Mouse (Mus musculus): ENCODE data around the gene Scrt2. TPM values are rescaled to one million over a fixed set of nuclear protein-coding genes. Genes with fewer than 3 reads are reported as not detected.
"Not testable (repeated sequence)": the region's sequence is repeated elsewhere in the genome, so short reads cannot be mapped to it uniquely, and the experiment has no call there.

The Scrt2 gene
- not detected for total RNA-seq (2022)

- DNase-seq (ENCODE audit: low spot score), result peak; percentile 33
Observed at GRCm38 (mm10) chr2:152080685-152081541, at the start of gene Scrt2. Gene Scrt2, plus strand, starts transcription at chr2:152081529.

DNA sequence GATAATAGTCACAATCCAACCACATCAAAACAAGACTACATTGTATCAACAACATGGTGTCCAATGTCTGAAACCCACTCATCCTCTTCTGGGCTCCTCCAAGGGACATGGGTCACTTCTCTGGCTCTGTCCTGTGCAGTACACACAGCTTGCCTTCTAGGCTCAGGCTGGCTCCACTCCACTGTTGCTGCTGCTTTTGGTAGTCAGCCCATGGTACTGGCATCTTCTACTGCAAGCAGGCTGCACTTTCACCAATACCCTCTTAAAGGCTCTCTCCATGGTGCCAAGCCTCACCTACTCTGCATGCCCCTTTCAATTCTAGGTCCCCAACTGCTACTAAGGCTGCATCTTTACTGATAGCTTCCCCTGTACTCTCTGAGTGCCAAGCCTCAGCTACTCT is 41.2 kb upstream of the Scrt2 start:
- DNase-seq (ENCODE audit: low spot score), result no peak

- no peak for DNase-seq (ENCODE audit: low spot score)
Observed at GRCm38 (mm10) chr2:152047116-152048002, 34.0 kb upstream of the Scrt2 start.

DNA sequence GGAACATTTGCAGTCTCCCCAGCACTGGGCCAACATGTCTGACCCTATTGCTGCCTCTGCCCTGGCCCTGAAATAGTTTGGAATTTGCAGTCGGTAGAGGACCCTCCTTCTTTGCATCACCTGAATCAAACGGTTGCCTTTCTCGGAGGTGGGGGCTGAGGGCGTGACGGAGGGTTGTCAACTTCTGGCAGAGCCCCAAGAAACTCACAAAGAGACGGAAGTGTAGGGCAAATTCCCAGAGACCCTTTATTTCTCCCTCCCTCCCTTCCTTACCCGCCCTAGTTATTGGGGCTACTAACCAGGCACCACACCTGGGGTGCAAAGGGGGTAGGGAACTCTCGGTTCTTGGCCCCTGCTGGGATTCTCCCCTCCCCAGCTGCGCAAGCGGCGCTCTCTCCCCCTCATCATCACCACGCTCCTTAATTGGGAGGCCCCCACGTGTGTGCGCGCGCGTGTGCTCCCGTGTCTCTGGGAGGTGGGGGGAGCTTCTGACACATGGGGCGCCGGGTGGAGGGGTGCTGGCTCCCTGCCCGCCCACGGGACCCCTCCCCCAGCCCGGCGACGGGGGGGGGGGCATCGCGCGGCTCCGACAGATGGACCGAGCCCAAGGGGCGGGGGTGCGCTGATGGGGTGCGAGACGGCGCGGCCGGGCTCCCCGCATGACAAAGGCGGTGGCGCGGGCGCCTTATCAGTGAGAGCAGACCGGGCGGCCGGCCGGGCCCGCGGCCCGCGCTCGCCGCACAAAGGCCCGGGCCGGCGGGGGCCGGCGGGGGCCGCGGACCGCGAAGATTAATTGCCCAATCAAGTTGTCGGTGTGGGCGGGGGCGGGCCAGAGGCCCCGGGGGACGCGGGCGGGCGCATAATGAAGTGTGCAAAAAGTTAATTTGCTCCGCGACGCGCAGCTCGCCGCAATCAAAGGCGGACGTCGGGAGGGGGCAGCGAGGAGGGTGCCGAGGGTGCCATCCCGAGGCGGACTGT is 33.0 kb upstream of the Scrt2 start:
- DNase-seq (ENCODE audit: low spot score), result no peak

GRCm38 (mm10) chr2:152048981-152049441 is 32.3 kb upstream of the Scrt2 start:
- DNase-seq (ENCODE audit: low spot score), result no peak

GRCm38 (mm10) chr2:152049611-152050270 is 31.6 kb upstream of the Scrt2 start:
- DNase-seq (ENCODE audit: low spot score), result no peak

DNA sequence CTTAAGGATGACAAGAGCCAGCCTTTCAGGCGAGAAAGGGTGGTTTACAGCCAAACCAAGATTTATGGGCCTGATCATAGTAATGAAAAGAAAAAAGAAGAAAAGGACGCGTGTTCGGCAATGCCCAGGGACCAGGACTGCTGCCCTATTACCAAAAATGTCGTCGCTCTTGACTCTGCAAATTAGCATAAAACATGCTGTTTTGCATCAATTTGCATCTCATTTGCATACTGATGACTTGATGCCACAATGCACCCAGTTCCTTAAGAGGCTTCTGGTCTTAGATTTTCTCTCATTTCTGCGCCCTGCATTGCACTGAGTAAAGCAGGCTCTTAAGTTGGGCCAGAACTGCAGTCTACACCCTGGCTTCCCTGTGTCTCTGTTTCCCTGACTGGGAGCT is 31.0 kb upstream of the Scrt2 start:
- DNase-seq (ENCODE audit: low spot score), result no peak

DNA sequence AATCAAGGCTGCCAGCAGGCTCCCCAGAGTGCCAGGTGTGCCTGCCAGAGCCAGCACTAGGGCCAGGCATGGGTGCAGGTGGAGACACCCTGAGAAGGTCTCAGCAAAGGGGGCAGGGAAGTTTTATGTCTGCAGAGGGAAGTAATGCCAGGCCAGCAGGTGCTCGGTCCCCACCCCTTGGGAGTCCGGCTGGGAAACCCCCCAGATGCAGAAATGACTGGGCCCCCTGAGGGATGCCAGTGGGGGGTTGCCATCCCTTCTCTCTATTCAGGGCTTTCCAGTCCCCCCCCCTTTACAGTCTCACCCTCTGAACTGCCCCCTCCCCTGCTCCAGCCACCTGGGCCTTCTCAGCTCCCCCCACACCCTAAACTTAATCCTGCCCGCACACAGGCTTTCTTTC is 29.3 kb upstream of the Scrt2 start:
- DNase-seq (ENCODE audit: low spot score), result no peak

DNA sequence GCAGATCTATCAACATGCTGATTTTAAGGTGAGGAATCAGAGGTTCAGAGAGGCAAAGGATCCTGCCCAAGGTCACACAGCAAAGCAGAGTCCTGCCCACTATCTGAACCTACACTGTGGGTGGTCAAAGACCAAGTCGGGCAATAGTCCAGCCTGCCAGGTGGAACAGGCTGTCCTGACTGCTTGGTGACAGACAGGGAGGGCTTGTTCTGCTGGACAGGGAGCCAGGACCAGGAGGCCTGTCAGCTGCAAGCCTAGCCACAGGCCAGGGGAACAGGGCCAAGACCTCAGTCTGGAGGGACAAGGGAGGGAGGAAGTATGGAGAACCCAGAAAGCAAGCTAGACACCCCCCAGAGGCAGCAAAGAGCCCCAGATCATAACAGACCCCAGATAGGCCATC is 25.9 kb upstream of the Scrt2 start:
- no peak for DNase-seq (ENCODE audit: low spot score)

DNA sequence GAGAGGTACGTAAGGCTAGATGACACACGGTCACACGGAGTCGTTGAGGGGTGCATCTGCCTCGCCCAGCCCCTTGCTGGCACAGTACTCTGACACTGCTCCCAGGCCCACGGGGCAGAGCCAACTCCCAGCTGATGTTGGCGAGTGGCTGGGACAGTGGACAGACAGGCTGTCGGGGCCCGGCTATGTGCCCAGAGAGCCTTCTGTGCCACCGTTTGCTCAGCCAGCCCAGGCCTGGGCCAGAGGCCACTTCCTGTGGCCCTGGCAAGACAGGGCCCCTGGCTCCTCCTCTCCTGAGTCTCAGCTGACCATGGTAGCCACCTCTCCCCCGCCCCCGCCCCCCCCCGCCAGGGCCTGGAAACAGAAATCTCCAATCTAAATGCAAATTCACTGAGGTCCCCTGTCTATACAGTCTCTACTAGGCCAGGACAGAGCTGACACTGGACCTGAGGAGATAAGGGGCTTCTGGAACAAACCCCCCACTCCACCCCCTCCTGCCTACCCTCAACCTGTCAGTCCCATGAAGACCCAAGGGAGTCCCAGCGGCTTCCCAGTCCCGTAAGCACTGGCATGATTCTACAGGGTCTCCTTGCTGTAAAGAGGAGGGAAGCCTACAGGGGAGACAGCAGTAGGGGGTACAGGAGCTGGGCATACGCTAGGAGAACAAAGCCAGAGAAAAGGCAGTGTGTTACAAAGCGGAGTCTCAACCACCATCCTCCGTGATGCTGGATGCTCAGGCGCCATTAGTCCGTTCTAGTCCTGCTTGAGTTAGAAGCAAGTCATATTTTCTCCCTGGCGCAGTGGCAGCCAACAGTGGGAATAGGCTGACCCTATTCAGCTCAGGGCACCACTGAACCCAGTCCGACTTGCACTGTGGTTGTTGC is 24.7 kb upstream of the Scrt2 start:
- peak; percentile 9 for DNase-seq (ENCODE audit: low spot score)

- no peak for DNase-seq (ENCODE audit: low spot score)
Observed at GRCm38 (mm10) chr2:152057252-152057563, 24.1 kb upstream of the Scrt2 start.

- DNase-seq (ENCODE audit: low spot score), result not testable (repeated sequence)
Observed at GRCm38 (mm10) chr2:152062817-152063216, 18.5 kb upstream of the Scrt2 start.

DNA sequence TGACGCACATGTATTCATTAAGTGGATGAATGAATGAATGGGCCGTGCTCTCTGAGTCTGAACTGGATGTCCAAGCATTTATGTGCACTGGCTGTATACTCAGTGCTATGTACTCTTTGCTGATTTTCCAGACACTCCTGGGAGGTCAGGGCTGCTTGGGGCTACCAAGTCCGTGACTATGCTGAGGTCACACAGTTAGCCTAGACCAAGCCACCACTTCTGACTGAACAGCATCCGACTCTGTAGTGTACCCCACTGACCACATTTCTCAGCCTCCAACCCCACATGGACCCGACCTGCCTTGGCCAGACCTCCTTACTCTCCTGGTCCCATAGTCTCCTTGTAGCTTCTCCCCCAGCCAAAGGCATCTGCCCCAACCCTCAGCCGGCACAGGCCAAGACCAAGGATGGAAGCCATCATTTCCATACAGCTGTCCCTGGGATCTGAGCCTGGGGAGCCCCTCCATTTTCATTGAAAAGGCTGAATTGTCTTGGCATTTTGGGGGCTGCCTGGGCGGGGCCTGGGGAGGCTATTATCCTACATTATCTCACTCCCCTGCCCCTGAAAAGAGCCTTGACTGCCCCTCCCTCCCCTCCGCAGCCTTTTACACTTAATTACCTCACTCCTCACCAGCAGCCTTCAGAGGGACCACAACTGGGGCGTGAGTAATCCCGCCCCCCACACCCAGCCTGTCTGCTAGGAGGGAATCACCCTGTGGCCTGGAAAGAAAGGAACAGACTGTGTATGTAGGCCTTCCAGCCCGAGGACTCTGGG is 12.5 kb upstream of the Scrt2 start:
- no peak for DNase-seq (ENCODE audit: low spot score)

DNA sequence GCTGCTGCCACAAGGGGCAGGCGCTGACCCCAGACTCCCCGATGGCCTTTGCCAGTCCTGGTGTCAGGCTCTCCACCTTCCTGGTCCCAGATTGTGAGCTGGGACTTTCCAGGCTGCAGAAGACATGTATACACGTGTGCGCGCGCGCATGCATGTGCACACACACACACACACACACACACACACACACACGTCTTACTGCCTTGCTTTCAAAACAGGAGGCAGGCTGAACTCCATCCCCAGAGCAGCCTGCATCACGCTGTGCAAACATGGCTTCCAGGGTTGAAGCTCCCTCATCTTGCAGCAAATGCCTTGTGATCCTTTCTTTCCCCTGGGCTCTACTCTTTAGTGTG is 11.9 kb upstream of the Scrt2 start:
- no peak for DNase-seq (ENCODE audit: low spot score)

DNA sequence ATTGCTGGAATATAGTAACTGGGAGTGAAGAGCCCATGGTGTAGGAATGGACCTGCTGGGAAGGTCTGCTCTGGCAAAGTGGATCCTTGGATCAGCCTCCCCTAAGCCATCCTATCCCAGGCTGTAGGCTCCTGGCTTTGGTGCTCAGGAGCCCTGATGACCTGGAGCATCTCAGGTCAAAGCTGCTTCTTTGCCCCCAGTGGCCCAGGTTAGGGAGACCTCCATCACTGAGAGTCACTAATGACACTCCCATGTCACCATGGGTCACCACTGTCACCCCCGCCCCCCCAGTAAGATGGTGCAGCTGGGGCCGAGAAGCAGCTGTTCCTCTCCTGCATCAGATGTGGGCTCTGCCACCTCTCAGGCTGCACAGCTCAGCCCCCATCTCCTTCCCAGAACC is 11.4 kb upstream of the Scrt2 start:
- DNase-seq (ENCODE audit: low spot score), result no peak

DNA sequence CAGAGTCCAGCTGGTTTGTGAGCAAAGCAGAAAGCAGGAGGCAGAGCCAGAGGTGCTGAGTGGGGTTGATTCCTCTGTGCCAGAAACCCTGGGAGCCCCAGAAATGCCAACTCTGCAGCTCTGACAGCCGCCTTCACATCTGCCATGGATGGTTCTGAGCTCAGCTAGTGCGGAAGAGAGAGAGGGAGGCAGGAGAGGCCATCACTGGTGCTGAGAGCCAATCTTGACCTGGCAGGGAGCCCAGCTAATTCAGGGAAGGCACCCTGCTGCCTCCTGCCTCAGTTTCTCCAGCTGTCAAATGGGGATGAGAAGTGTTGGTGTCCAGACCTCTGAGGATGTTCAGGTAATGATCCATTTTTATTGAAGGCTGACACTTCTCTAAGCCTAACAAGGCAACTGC is 6.8 kb upstream of the Scrt2 start:
- no peak for DNase-seq (ENCODE audit: low spot score)

- no peak for DNase-seq (ENCODE audit: low spot score)
Observed at GRCm38 (mm10) chr2:152075294-152075889, 5.9 kb upstream of the Scrt2 start.

- no peak for DNase-seq (ENCODE audit: low spot score)
Observed at GRCm38 (mm10) chr2:152077337-152077736, 4.0 kb upstream of the Scrt2 start.
